Mouse (Mus musculus): Measurements from ENCODE around the gene Evi5l.

The Evi5l gene

DNA sequence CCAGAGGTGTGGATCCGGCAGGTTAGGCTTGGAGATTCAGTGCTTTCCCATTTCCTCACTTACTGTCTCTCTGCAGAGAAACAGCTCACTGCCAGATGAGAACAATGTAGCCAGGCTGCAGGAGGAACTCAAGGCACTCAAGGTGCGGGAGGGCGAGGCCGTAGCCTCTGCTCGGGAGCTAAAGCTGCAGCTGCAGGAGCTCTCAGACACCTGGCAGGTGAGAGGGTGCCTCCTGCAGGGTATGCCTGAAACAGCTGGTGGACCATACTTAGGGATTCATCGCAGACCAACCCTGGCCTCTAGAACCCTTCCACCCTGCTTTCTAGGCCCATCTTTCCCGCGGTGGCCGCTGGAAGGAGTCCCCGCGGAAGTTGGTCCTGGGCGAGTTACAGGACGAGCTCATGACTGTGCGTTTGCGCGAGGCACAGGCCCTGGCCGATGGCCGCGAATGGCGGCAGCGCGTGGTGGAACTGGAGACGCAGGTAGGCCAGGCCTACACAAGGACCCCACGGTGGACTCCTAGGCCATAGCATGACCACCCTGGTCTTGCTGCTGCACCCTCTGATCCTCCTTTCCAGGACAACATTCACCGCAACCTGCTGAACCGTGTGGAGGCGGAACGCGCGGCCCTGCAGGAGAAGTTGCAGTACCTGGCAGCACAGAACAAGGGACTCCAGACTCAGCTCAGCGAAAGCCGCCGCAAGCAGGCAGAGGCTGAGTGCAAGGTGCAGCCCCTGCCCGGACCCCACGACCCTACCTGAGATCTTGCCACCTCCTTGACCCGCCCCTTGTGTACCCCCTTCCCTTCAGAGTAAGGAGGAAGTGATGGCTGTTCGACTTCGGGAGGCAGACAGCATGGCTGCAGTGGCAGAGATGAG, 39.1 kb downstream of the Evi5l start:
- no peak for DNase-seq (ENCODE audit: low read depth, low spot score)

DNA sequence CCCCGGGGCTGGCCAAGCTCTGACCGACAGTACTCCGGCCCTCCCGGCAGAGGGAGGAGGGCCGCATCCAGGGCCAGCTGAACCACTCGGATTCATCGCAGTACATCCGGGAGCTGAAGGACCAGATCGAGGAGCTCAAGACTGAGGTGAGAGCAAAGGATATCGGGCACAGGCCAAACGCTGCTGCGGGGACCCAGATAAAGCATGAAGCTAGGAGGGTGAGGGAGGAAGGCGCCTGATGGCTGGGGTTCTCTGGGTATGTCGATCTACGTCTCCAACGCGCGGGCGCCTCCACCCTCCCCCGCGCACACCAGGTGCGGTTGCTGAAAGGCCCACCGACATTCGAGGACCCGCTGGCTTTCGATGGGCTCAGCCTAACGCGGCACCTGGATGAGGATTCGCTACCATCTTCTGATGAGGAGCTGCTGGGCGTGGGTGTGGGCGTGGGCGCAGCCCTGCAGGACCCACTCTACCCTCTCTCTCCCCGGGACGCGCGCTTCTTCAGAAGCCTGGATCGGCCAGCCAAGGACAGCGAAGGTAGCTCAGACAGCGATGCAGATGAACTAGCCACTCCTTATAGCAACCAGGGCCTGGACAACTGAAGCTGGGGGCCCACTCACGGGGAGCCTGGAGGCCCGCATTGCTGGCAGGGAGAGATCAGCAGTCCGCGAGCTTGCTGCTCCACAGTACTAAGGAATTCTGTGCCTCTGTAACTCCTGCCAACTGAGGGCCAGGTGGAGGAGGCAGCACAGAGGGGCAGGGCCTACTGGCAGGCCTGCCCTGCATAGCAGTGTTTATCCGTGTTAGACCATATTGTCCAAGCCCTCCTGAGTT, 40.0 kb downstream of the Evi5l start:
- no peak for DNase-seq (ENCODE audit: low read depth, low spot score)

DNA sequence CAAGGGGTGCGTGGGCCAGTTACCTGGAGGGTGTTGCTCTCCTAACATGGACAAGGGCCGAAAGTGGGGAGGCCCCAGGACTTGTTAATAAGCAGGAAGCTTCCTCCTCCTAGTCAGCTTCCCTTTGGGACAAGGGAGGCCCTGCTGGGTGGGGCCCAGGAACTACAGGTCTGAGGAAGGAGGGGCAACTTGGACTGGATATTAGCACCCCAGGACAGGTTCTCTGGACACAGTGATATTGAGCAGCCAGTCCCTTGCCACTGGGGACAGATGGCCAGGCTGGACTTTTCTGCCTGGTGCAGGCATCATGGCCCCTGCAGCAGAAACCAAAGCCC, 40.6 kb downstream of the Evi5l start:
- DNase-seq (ENCODE audit: low read depth, low spot score) = no peak

DNA sequence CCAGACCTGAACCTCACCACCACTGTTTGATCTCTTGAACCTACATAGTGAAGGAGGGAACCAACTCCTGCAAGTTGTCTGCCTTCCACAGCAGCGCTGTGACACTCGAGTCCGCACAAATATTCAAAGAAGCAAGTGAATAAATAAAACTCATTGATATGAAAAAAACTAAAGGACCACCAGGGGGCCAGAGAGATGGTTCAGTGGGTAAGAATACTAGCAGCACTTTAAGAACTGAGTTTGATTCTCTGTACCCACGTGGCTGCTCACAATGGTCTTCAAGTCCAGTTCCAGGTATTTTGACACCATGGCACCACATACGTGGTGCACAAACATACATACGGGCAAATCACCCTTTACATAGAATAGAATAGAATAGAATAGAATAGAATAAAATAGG, 44.7 kb downstream of the Evi5l start:
- no peak for DNase-seq (ENCODE audit: low read depth, low spot score)

DNA sequence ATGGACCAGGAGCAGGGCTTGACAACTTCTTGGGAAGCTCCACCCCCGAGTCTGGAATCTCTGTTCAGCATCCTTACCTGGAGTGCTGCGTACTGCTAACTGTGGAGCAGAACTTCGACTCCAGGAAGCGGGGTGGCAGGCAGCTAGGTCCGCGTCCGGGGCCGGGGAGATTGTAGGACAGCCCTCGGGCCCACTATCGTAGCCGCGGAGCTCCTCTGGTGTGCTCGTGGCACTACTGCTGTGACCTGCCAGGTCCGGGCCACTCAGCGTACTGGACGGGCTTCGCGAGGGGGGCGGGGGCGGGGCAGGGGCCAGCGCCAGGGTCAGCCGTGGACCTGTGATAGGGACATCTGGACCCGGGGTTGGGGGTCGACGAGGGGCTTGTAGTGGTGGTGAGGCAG, 46.4 kb downstream of the Evi5l start:
- no peak for DNase-seq (ENCODE audit: low read depth, low spot score)

DNA sequence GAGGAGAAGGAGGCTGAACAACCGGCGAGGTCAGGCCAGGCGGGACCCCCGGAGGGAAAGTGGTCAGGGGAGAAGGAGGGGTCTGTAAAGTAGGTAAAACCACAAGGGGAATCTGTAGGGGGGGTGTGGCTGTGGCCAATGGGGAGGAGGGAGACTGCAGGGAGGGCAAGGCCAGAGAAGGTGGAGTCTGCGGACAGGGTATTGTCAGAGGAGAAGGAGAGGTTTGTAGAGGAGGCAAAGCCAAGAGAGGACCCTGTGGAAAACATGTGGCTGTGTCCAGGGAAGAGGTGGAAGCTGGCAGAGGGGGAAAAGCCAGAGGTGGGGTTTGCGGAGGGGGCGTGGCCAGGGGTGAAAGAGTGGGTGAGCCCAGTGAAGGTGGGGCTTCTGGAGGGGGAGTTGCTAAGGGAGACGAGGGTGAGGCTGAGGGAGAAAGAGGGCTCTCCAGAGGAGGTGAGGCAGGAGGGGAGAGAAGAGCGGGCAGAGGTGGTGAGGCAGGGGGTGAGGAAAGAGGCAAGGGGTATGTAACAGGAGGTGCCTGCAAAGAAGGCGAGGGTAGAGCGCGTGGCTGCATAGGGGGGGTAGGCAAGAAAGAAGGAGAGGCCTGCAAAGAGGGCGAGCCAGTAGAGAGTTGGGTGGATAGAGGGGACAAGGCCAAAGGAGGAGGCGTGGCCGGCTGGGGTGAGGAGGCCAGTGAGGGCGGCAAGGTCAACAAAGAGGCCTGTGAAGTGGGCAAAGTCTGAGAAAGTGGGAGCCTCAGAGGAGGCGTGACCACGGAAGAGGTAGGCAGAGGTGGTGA, 47.0 kb downstream of the Evi5l start:
- no peak for DNase-seq (ENCODE audit: low read depth, low spot score)

DNA sequence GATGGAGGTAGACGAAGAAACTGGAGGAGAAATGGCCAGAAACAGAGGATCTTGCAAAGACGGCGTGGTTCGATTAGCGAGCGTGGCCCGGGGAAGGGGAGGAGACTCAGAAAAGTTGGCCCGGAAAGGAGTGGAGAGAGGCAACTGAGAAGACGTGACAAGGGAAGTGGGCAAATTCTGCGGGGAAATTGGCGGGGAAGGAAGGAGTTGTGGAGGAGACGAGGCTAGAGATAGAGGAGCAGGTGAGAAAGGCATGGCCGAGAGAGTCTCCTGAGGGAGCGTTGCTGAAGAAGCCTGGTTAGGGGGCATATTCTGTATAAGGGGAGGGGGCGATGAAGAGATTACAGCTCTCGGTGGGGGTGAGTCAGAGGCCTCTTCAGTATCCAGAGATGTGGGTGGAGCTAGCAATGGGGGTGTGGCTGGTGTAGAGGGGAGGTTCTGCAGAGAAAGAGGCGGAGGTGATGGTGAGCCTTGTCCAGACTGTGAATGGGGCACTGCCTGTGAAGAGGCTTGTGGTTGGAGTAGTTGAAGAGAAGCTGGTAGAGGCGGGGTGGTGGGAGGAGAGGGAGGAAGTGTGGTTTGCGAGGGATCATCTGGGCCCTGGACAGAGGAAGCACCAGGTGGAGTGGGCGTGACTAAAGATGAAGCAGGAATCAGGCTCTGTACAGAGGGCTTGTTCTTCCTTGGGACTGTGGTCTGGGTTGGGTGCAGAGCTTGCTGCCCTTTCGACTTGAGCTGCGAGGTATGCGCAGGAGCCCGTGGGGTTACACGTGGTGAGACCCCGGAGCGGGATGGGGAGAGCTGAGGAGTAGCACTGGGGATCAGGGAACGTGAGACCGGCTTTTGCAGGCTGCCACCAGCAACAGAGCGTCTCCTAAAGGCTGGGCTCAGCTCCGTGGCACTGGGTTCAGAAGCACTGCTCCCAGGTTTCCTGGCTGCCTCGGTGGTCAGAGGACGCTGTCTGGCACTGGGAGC, 47.9 kb downstream of the Evi5l start:
- DNase-seq (ENCODE audit: low read depth, low spot score) = no peak

DNA sequence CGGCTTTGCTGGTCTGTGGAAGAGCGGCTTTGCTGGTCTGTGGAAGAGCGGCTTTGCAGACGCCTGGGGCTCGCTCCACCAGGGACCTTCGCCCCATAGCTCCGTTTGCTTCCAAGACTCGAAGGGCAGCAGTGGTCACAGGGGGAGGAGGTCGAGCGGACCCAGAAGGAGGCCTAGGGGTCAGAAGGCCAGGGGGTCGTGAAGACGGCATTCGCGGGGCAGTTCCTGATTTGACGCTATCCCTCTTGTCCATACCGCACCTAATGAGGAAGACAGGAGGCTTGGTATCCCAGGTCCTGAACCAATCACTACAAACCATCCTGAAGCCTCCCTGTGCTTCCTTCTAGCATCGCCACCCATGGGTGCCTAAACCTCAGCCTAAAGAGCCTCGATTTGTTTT, 49.9 kb downstream of the Evi5l start:
- no peak for DNase-seq (ENCODE audit: low read depth, low spot score)

DNA sequence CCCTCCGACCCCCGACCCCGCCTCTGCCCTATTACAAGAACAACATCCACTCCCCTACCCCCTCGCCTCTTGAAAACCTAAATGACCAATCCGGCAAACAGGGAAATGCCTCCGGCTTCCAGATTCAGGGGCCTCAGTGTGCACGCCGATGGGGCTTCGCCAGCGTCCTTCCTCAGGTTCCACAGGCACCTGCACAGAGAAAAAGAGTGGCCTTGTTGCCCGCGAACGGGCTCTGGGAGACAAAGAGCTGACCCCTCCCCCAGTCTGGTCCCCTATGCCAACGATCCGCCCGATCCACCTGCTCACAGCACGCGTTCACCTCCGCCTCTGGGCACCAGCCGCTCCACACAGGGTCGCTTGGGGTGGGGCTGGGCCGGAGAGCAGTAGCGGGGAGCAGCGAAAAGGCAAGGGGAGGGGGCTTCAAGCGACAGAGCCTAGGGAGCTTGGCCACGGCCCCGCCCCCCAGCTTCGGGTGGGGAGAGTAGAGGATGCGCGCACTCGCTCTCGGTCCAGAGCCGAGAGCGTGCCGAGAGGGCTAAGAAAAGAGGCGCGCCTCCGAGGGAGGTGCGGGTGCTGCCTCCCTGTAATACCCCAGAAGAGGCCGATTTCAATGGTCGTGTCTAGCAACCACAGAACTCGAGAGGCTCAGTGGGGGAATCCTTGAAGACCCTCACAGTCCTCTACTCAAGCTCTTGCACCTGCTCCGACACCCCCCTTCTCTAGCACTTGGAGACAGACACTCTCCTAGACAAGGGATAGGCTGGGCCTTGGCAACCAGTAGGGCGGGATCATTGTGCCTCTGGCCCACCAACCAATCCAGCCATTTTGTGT, 50.6 kb downstream of the Evi5l start, which contains the start of gene Prr36:
Prr36 (minus strand) TSS at position 669 of the 831 bp plus-strand sequence.
- no peak for DNase-seq (ENCODE audit: low read depth, low spot score)

DNA sequence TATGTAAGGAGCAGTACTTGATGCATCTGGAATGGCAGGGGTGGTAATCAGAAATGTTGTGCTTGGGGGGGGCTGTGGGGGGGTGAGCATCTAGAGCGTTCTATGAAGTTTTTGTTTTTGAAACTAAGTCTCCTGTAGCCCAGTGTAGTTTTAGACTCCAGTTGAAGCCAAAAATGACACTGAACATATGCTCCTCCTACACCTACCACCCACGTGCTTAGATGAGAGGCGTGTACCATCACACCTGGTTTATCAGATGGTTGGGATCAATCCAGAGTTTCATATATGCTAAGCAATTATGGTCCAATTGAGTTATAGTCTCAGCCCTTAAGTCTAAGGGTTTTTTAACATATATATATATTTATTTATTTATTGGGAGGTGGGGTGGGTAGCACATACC, 53.2 kb downstream of the Evi5l start:
- DNase-seq (ENCODE audit: low read depth, low spot score) = no peak

DNA sequence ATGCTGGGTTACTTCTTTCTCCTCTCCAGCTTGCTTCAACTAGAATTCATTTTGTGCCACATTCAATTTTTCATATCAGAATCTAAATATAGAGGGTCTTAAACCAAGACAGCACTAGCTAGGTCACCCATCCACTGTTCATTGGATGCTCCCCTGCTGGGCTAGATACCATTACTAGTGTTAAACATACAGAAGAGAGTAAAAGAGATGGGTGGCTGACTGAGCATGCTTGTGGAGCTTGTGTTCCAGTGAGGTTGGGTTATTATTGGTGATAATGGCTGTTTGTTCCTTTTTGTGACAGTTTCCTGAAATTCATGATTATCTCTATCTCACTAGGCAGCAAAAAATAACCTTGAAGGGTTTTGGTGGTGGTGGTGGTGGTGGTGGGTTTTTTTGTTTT, 55.7 kb downstream of the Evi5l start:
- no peak for DNase-seq (ENCODE audit: low read depth, low spot score)

DNA sequence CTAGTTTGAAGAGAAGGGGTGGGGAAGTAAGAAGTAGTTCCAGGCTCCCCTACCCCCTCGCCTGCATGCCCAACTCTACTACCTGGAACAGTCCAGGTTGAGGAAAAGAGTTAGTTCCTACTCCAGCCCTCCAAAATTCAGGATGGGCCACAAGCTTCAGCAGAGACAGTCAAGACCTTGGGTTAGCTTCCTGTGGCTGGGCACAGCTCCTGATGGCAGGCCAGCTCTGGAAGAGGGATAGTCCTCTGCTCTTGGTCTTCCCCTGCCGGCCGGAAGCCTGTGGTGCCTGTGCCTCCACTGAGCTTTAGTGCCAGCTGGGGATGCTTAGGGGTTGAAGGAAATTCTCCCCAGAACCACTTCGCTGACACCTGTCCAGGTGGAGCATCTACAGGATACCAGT, 60.0 kb downstream of the Evi5l start:
- DNase-seq (ENCODE audit: low read depth, low spot score) = no peak

DNA sequence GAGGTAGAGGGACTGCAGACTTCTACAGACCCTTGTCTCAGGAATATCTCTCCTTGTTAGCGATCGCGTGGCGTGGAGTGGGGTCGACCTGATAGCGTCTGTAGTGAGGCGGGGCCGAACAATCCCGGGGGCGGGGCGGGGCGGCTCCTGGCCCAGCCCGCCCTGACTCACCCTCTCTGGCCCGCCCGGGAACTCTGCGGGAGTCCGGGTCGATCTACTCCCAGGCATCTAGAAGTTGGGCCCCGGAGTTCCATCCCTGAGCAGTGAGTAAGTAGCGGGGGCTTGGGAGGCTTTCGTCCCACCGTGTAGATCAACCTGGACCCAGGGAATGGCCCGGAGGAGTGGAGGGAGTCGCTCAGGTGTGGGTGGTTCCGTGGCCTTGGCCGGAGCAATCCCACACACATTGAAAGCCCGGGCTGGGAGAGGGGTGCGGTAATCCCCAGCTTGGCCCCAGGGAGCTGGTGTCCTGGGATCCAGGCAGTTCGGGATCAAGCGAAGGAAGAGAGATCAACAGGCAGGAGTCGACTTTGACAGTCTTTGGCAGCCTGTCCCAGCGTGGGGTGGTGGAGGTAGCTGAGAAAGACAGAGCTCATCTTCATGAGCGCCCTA, 60.5 kb downstream of the Evi5l start, which contains the start of gene Lrrc8e:
Lrrc8e (plus strand) TSS at position 89 of the 609 bp plus-strand sequence.
- no peak for DNase-seq (ENCODE audit: low read depth, low spot score)

DNA sequence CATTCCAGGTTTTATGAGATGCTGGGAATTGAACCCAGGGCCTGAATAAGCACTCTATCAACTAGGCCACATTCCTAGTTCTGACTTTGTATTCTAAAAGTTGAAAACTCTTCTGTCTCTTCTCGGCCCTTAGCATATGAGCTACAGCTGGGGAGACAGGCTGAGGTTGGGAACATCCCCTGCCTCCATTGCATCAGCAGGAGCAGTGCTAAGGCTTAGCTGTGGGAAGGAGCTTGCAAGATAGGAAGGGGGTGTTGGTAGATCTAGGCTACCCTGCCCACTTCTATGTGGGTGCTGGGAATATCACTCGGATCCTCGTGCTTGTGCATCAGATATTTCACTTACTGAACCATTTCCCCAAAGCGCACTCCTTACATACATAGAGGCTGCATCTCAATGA, 61.6 kb downstream of the Evi5l start:
- DNase-seq (ENCODE audit: low read depth, low spot score) = no peak

DNA sequence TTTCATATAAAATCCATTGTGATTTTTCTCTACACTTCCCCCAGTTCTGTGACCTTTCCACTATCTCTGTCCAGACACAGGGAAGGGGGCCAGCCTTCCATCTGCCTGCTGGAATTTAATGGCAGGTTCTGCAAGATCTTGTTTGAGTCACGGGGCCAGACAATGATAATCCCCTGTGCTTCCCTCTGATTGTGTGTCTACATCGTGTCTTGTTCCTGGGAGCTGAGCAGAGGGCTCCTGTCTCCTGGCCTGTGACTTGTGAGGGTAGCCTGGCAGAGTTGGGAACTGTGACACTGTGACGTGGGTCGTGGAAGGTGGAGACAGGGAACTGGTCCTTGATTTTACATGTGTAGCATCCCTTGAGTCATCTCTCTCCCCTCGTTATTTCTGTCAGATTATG, 63.4 kb downstream of the Evi5l start:
- no peak for DNase-seq (ENCODE audit: low read depth, low spot score)

DNA sequence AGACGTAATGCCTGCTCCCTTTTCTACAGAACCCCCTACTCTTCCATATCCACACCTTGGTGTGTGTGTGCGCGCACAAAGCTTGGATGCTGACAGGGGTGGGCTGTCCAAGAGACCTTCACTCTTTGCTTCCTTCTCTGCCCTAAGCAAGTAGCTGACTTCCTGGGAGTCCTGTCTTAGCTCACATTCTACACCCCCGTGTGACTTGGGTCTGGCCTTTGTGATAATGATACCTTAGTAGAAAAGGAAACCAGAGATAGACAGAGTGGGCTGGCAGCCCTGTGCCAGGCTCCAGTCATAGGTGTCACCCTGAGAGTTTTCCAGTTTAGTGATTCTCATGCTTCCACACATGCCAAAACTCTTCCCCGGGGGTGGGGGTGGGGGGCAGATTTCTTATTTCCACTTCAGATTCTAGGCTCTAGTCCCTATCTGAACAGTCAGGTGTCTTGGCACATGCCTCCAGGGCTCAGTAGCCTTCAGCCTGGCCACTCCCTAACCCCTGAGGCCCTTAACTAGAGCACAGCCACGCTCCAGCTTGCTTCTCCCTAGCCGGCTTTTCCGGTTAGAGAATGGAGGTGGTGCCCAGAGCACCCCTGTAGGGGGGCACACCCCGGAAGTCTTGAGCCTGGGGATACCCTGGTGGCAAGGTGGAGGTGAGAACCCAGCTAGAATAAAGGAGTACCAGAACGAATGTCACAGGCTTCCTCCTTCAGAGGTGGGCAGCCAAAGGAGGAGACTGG, 64.4 kb downstream of the Evi5l start:
- no peak for DNase-seq (ENCODE audit: low read depth, low spot score)

DNA sequence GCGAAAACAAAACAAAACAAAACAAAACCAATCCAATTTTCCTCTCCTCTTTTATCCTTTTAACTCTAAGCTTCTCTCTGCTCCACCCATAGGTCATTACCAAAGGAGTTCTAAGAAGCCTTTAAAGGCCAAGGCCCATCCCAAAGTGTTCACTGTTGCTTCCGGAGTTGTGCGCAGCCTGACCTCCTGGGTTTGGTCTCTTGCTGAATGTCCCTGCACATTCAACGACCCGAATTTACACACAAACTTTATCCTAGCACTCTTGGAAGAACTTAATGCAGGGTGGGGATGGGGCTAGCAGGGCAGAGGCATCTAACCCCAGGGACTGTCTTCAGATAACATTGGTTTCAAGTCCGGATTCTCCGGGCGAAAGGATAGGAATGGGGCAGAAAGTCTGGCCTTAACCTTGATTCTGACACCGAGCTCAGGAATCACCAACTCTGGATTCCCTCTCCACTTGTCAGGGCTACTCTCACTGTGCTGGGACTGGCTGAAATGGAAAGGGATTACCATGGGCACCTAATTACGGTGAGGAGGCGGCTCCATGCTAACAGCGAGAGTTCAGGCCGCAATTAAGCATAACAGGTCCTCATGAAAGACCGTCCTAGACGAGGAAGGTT, 71.6 kb downstream of the Evi5l start:
- DNase-seq (ENCODE audit: low read depth, low spot score) = no peak

DNA sequence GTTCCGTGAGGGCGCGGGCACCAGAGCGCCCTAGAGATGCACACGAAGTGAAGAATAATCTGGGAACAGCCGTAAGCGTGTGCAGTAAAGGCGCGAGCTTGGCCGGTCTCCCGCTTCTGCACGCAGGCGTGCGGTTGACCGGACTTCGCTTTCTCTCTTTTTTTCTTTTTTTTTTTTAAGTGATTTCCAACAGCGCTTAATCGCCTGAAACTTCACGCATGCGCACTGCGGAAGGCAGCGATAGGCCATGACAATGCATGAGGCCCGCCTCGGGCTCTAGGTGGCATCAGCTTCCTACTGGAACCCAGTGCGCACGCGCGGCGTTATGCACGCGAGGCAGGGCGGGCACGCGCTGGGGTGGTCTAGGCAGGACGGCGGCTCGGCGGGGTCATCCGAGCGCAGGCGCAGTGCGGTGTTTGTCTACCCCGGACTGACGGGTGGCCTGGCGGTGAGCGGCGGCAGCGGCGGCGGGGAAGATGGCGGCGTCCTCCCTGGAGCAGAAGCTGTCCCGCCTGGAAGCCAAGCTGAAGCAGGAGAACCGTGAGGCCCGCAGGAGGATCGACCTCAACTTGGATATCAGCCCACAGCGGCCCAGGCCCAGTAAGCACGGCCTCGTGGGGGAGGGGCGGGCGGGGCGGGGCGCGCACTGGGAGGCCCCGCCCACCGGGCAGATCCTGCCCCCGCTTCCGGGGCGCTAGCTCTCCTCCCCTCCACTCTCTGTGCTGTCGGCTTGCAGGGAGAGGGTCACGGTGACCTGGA, 72.2 kb downstream of the Evi5l start, which contains the start of the genes Map2k7 and Gm49320:
Map2k7 (plus strand) TSS at position 307 of the 759 bp plus-strand sequence.
Gm49320 (plus strand) TSS at position 432 of the 759 bp plus-strand sequence.
- DNase-seq (ENCODE audit: low read depth, low spot score) = peak; percentile 100
